Mouse (Mus musculus) activated CD4-positive, CD25-positive, alpha-beta regulatory T cell, adult 4 months (primary cell): Measurements from ENCODE around the gene Anks3. TPM values are rescaled to one million over a fixed set of nuclear protein-coding genes. Genes with fewer than 3 reads are reported as not detected.
A peak's percentile ranks its signal among the peaks of the same experiment; 100 is the strongest.

ENCODE experiments used
- ATAC-seq: one replicate; pipeline ENCODE4 v1.8.0; 2017
- polyA plus RNA-seq, 2 experiments: library from polyadenylated mRNA; unstranded; fragments of 100-300 nt; shearing (Covaris generic); gene quantifications; one replicate each; pipeline ENCODE4 v1.2.1; 2017

Gene Anks3
- polyA plus RNA-seq = 10 to 100 TPM; 29.7 to 31.8 TPM

DNA sequence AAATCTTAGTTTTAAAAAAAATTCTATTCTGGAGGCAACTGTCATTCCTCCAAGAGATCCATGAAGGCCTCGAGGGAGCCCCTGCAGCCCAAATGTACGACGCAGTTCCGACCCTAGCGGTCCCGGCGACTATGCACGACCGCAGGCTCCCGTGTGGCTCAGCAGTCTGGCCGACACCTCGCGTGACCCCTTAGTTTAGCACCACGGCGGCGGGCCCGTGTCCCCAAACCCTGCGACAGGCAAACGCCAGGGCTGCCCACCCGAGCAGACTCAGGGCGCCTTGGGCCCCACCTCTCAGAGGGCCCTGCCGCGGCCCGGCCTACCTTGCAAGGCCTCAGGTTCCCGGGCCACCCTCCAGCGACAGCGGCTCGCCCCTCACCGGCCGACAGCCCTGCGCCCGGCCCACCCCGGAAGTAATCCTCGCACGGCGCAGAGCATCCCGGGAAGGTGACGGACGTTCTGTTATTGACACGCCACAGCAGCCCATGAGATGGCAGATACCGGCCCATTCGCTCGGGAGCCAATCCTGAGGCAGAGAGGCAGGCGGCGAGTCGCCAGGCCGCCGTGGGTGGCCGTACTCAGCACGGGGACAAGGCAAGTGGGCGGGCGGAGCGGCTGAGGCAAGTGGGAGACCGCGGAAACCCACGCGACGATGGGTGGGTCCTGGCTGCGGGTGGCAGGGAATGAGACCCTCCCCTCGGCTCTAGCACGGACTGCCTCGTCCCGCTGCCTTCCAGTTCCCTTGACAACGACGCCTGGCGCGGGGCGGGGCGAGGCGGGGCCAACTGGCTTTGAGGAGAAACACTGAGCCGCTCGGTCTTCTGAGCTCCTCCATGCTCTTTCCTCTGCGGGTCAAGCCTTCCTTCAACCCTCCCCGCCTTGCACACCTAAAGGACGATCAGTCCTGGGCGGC, at the start of gene Anks3:
Gene Anks3, minus strand, starts transcription at position 409 of the 913 bp plus-strand sequence.
- peak; percentile 94 for ATAC-seq

DNA sequence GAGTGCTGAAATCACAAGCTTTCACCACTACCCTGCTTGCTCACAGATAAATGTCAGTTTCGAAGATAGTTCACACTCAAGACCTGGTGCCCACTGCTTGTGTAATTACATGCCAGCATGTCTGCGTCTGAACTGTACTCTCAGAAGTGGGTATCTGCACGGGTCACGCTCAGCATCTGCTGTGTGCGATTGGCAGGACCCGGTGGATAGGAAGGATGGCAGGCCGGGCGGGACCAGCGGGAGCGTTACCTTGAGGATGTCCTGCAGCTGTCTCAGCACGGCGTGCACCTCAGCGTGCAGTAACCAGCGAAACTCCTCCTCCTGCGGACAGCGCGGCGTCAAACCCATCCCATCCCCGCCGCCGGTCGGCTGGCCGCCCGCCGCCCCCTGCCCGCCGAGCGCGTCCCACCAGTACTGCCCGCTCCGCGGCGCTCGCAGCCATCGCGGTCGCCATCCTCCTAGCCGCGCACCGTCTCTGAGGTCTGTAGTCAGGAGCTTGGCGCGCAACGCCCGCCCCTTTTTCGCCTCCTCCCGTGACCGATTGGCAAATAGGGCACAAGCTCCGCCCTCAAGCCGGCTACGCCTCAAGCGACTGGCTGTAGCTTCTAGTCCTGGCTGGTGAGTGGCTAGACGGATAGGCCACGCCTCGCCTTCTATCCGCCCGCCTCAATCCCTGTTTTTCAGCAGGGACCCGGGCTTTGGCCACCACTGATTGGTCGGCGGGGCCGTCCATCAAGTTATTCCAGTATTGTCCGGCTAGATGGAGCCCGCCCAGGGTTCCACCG, 49.2 kb upstream of the Anks3 start, which contains the start of gene Rogdi:
Gene Rogdi, minus strand, starts transcription at position 500 of the 785 bp plus-strand sequence.
- ATAC-seq = peak; percentile 100

- ATAC-seq = no peak
These were observed 48.3 kb upstream of the Anks3 start for GRCm38 (mm10) chr16:5012036-5013005.

DNA sequence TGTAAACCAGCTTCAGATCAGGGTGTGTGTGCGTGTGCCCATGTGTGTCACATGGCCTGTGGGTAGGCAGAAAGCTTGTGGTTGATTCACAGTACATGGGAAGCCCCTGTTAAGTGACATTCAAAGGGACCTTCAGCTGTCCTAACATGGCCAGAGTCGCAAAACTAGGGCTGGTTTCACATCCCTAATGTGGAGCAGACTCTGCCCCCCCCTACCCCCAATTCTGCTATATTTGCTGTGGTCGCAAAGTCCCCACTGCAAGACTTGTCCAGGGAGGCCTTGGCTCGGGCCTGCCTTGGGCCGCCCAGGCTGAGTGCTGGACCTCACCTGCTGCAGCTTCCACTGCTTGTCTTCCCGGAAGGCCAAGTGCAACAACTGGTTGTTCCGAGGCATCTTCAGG, 47.3 kb upstream of the Anks3 start:
- ATAC-seq = no peak

DNA sequence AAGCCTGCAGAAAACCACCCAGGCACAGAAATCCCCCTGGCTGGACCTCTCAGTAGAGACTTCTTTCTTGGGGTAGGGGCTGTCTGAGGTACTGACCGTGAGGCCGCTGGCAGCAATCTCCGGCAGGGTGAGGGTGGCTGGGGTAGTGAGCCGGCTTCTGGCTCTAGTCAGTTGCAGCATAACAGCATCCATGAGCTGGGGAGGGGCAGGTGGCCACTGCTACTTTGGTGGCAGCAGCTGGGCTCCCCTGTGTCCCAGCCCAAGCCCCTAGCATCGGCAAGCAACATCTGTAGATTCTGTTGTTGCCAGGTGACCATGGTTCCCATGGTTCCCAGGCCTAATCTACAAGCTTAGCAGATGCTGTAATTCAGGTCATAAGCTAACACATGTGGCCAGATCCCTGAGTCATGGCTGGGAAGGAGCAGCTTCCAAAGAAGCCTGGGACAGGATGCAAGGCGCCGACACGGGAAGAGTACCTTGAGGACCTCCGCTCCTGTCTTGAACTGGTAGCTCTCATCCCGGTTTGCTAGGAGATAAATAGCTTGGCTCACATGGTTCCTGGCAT, 46.4 kb upstream of the Anks3 start:
- ATAC-seq = no peak

DNA sequence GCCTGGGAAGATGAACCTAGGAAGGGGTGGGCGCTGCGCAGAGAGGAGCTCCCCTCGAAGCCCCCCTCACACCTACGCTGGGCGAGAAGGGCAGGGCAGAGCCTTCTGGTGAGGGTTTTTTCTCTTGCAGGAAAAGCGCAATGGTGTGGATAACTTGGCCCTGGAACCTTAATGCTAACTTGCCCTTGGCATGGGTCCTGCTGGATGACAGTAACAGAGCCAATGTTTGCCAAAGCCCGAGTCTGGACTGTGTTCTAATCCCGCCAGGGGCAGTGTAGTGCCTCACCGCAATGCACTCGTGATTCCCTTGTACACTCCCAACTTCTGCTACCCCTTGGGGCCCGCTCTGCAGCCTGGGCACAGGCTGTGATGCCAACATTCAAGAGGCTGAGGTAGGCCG, 44.1 kb upstream of the Anks3 start:
- ATAC-seq = no peak

- no peak for ATAC-seq
These were observed 43.5 kb upstream of the Anks3 start for GRCm38 (mm10) chr16:5007492-5007891.

DNA sequence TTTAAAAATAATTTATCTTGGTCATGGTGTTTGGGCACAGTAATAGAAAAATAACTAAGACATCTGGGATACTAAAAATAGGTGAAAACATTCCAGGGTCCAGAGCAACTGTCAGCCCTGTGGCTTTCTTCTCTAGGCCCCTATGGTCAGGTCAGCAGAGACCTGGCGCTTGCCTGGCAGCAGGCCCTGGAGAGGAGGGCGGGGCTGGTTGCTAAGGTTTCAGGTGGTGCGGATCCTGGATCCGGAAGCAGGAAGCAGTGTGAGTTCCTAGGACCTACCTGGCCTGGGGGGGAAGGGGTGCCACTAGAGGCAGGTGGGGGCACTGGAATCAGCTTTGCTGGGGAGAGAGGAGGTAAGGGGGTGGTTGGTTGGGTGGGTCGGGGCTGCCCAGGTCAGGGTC, 43.1 kb upstream of the Anks3 start, which contains the start of gene Smim22:
Gene Smim22, plus strand, starts transcription at position 222 of the 400 bp plus-strand sequence.
- ATAC-seq = no peak

GRCm38 (mm10) chr16:5000611-5001010, 36.6 kb upstream of the Anks3 start:
- ATAC-seq = no peak

DNA sequence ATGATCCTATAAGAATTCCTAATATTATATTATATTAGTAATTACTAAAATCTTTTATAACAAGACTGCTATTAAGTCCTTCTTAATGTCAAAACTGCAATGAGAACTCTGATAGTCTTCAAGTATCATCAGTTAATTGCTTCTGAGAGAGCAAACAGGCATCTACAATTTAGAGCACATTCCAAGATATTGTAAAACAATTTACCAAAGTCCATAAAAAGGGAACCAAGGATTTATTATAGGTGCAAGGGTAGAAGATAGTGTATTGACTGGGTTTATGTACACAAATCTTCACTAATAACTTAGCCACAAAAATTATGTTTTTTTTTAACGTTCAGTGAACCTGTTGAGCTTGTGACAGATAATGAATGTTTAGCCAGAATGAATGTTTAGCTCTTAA, 35.0 kb upstream of the Anks3 start:
- ATAC-seq = no peak

- ATAC-seq = no peak
These were observed 33.5 kb upstream of the Anks3 start, which contains the start of gene Sept12 for GRCm38 (mm10) chr16:4997553-4997952. Sept12 (minus strand) TSS chr16:4997852.

GRCm38 (mm10) chr16:4993276-4993675, 29.3 kb upstream of the Anks3 start:
- no peak for ATAC-seq

GRCm38 (mm10) chr16:4984717-4985116, 20.7 kb upstream of the Anks3 start:
- no peak for ATAC-seq

GRCm38 (mm10) chr16:4979755-4980380, 15.9 kb upstream of the Anks3 start:
- peak; percentile 59 for ATAC-seq

DNA sequence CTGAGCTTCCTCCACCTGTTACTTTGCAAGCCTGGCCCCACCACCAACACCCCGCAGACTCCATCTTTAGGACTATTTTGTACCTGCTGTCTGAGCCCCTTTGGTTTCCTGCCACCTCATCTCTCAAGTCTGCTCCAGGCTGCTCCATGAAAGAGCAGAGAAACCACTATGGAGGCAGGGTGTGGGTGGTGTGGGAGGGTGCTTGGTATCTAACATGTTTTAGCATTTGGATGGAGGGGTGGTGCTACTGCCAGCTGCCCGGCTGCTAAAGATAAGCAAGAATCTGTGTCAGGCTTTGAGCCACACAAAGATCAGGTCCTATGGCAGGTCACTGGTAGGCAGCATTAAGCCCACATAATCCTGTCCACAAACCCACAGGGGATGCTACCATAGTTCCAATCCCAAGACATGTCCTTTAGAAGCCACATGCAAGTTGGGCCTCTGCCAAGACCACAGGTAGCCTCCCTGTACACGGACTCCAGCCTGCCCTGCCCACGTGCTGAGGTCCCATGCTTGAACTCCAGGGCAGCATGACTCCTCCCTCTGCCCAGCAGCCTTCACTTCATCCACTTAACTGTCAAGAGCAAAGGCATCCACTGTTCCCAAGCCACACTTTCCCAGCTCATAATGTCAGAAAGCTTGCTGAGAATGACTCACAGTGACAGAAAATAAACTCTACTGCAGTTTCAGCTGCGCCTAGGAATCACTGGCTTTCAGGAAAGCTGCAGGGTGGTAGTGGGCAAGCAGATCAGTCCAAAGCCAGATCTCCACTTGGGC, 14.5 kb upstream of the Anks3 start:
- ATAC-seq = no peak

GRCm38 (mm10) chr16:4976180-4976579, 12.2 kb upstream of the Anks3 start:
- ATAC-seq = no peak

DNA sequence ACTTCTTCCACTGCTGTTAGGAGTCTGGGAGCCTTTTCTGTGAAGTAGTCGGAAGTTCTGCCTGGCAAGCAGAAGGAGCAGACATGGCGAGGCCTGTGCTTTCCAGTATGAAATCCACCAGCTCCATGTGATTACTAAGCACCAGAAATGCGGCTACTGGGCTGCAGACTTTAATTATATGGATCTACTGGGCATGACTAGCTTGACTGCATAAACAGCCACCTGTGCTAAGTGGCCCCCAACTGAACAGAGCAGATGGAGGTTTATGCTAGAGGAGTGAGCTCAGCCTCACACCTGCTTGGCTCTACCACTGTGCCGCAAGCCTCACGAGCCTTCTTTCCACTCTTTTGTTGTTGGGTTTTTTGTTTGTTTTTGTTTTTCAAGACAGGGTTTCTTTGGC, 10.5 kb upstream of the Anks3 start:
- no peak for ATAC-seq

DNA sequence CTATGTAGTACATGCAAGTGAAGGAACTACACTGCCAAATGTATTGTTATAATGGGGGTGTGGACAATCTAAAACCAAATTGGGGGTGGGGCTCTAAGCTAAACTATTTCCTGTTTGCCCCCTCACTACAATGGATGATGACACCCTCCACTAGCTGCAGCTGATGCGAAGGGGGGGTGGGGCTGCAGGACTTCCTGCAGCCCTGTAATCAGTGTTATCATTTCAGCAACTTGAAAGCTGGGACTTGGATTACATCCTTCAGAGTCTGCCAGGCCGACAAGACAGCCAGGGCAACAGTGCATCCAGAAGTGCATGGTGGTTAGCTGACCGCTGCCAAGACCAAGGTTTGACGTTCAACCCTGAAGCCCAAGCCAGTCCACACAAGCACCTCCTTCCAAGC, 7.6 kb upstream of the Anks3 start:
- ATAC-seq = no peak

DNA sequence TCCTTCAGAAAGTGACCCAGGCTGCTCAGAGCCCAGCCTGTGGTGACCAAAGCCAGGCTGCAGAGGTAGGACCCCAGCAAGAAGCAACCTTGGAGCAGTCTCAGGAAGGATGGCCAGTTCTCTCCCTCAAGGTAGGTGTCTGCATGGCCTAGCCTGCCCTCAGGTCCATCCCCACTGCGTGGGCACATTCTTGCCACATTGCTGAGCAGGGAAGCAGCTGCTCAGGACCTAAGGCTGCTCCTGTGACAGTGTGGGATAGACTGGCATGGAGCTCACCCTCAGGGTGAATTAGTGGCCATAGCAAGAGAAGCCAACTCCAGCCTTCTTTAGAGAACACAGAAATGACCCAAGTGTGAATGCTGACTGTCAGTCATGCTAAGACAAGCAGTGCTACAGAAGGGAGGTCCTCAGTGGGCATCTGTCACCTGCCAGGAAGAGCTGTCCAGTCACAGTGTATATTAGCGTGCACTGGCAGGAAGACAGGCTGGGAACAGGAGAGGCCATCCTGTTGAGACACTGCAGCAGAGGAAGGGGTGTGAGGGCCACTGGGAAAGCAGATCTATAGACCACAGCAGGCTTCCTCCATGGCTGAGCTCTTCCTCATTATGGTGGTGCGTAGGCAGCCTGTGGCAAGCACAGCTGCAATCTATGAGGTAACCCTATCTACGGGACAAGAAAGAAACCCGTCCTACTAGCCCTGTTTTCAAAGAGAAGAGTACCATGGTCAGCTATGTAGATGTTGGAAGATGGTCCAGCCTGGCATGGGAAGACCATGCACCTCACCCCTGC, 5.2 kb upstream of the Anks3 start:
- no peak for ATAC-seq

- ATAC-seq = no peak
These were observed 4.4 kb upstream of the Anks3 start for GRCm38 (mm10) chr16:4968426-4968825.
